Mouse (Mus musculus) lung, adult 2 months (tissue): ENCODE measurements around the gene Slc25a11.

Source experiments
- CTCF ChIP-seq: fragments of 200-500 bp; IDR thresholded peaks from 2 replicates; pipeline ENCODE4 v1.5.1; 2011; ENCODE audit warnings: mild to moderate bottlenecking, low read length, control low read depth; ENCODE audit not compliant: insufficient read depth
- POLR2A ChIP-seq: fragments of 200-500 bp; IDR thresholded peaks from 2 replicates; pipeline ENCODE4 v1.6.1; 2011; ENCODE audit warnings: low read depth, mild to moderate bottlenecking, control low read depth, low read length, borderline replicate concordance; ENCODE audit errors: extremely low read depth

GRCm38 (mm10) chr11:70615516-70616093 lies 31.7 kb downstream of the Slc25a11 start, which contains the start of gene 4930544D05Rik:
- no peak for TF ChIP-seq CTCF
- TF ChIP-seq POLR2A: no peak
